Mouse (Mus musculus): ENCODE results near the gene 4930407I10Rik. TPM values are rescaled to one million over a fixed set of nuclear protein-coding genes. Genes with fewer than 3 reads are reported as not detected.

4930407I10Rik gene
- polyA plus RNA-seq, 1 experiment from 2014 or later = not detected

Other genes starting within 250 kb of the 4930407I10Rik start
- 14.7 and 16.1 TPM in 2 replicates for gene Tob2, start 200.4 kb upstream of the 4930407I10Rik start, polyA plus RNA-seq (2015; fragmentation: Nextera tagmentation; extraction: Ambion mirVana)
- gene Phf5a, start 187.2 kb upstream of the 4930407I10Rik start, polyA plus RNA-seq (2015; fragmentation: Nextera tagmentation; extraction: Ambion mirVana) = 111 and 122 TPM in 2 replicates
- gene Aco2, start 186.8 kb upstream of the 4930407I10Rik start, polyA plus RNA-seq (2015; fragmentation: Nextera tagmentation; extraction: Ambion mirVana) = 295 and 298 TPM in 2 replicates
- 93.2 and 107 TPM in 2 replicates for gene Polr3h, start 132.9 kb upstream of the 4930407I10Rik start, polyA plus RNA-seq (2015; fragmentation: Nextera tagmentation; extraction: Ambion mirVana)
- gene Csdc2, start 122.4 kb upstream of the 4930407I10Rik start, polyA plus RNA-seq (2015; fragmentation: Nextera tagmentation; extraction: Ambion mirVana) = 194 and 220 TPM in 2 replicates
- 99.8 and 111 TPM in 2 replicates for gene Pmm1, start 98.2 kb upstream of the 4930407I10Rik start, polyA plus RNA-seq (2015; fragmentation: Nextera tagmentation; extraction: Ambion mirVana)
- gene 1700029P11Rik, start 78.6 kb upstream of the 4930407I10Rik start, polyA plus RNA-seq (2015; fragmentation: Nextera tagmentation; extraction: Ambion mirVana) = not detected in 2 replicates
- gene Xrcc6, start 71.3 kb upstream of the 4930407I10Rik start, polyA plus RNA-seq (2015; fragmentation: Nextera tagmentation; extraction: Ambion mirVana) = 41.6 and 74.7 TPM in 2 replicates
- gene Desi1, start 25.3 kb upstream of the 4930407I10Rik start, polyA plus RNA-seq (2015; fragmentation: Nextera tagmentation; extraction: Ambion mirVana) = 54.1 and 64.0 TPM in 2 replicates
- 230 and 272 TPM in 2 replicates for gene Snu13, start 11.6 kb upstream of the 4930407I10Rik start, polyA plus RNA-seq (2015; fragmentation: Nextera tagmentation; extraction: Ambion mirVana)
- 0.05 TPM in 1 of 2 replicates, not detected in the other for gene Mei1, start 10.8 kb downstream of the 4930407I10Rik start, polyA plus RNA-seq (2015; fragmentation: Nextera tagmentation; extraction: Ambion mirVana)
- gene Ccdc134, start 68.8 kb downstream of the 4930407I10Rik start, polyA plus RNA-seq (2015; fragmentation: Nextera tagmentation; extraction: Ambion mirVana) = 11.1 and 13.6 TPM in 2 replicates
- 187 and 190 TPM in 2 replicates for gene Srebf2, start 88.0 kb downstream of the 4930407I10Rik start, polyA plus RNA-seq (2015; fragmentation: Nextera tagmentation; extraction: Ambion mirVana)
- gene Shisa8, start 153.7 kb downstream of the 4930407I10Rik start, polyA plus RNA-seq (2015; fragmentation: Nextera tagmentation; extraction: Ambion mirVana) = 4.6 and 6.7 TPM in 2 replicates
- gene Tnfrsf13c, start 165.2 kb downstream of the 4930407I10Rik start, polyA plus RNA-seq (2015; fragmentation: Nextera tagmentation; extraction: Ambion mirVana) = 0.66 and 0.90 TPM in 2 replicates
- 17.8 and 23.4 TPM in 2 replicates for gene Cenpm, start 185.6 kb downstream of the 4930407I10Rik start, polyA plus RNA-seq (2015; fragmentation: Nextera tagmentation; extraction: Ambion mirVana)
- 13.0 and 18.4 TPM in 2 replicates for gene 1500009C09Rik, start 193.2 kb downstream of the 4930407I10Rik start, polyA plus RNA-seq (2015; fragmentation: Nextera tagmentation; extraction: Ambion mirVana)
- gene Sept3, start 215.7 kb downstream of the 4930407I10Rik start, polyA plus RNA-seq (2015; fragmentation: Nextera tagmentation; extraction: Ambion mirVana) = 338 and 367 TPM in 2 replicates
- gene Wbp2nl, start 239.8 kb downstream of the 4930407I10Rik start, polyA plus RNA-seq (2015; fragmentation: Nextera tagmentation; extraction: Ambion mirVana) = 0.10 and 0.13 TPM in 2 replicates